Mouse (Mus musculus) CD8-positive naive resting alpha-beta T cell, adult 2 months (primary cell): ENCODE data around the gene Kcnd3.

Experiments
- DNase-seq, 2 experiments: peaks; one replicate each; pipeline ENCODE4 v3.0.0; 2022; ENCODE audit warnings: low read depth in 2 of 2, low spot score in 2 of 2

The Kcnd3 gene

DNA sequence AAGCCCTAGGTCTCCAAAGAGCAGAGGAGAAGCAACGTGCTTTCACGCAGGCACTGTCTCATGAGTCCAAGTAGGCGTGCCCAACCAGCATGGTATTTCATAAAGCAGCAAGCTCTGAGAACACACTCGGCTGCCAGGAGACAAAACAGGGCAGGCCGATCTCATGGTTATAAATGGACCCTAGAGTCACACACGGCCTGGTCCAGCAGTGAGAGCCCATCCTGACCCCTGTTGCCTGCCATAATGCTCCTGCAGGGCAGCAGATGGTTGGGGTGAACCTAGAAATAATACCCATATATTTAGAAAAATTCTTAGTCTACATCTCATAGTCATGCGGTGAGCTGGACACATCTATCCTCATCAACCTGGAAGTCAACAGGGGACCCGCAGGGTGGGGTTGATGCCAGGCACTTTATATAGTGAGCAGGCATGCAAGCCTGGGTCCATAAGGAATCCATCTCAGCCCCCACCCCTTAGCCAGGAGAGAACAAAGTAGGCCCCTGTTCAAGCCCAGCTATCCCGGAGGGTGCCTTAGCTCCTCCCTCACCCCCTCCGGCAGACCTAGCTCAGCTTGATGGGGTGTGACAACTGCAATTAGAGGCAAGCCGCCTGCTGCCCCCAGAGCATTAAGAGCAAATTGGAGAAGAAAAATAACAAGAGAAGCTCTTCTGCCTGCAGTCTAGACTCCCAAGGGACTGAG, 265.9 kb downstream of the Kcnd3 start:
- DNase-seq = no peak

DNA sequence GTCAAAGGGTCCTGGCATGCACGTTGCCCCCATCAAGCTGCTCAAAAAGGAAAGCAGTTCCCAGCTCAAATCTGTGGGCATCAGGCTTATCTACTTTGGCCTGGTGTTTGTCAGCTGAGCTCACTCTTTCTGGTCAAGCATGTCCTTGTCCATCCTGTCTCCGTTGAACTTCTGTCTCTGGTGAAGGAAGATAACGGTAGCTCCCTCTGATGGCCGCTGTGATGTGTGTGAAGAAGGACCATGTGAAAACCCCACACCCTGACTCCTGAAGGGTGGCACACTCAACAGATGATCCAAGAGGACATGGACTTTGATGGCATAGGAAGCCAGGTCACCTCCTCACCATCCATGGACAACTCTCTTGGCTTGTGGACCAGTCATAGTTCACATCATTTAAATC, 266.6 kb downstream of the Kcnd3 start:
- DNase-seq = no peak

DNA sequence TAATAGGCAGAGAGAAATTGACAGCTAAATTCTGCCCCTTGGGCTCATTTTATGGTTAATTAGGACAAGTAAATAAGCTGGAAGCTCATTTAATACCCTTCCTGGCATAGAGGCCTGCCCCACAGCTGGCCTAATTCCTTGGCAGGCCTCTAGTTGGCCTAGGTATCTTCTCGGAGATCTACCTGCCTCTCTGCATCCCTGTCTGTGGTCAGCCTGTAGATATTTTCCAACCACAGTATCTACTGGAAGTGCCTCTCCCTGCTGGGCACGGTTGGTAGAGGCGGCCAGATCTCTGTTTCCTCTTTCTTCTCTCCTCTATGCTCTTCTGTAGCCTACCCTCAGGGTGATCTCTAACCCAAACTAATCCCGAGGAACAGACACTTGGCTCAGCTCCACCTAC, 267.8 kb downstream of the Kcnd3 start:
- DNase-seq = no peak

DNA sequence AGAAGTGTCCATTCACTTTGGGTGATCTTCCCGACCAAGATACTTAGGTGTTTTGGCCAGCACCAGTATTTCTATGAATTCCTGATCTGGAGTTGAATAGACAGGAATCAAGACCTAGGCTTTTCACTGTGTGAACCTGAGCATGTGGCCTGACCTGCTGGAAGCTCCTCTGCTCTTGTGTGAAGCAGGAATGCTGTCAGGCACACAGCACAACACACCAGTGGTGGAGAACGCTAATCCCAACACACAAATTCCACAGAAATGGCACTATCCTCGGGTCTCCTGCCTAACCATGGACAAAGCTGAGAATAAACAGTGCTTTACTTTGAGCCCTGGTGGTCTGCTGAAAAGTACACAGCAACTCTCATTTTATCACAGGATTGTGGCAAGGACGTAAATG, 268.4 kb downstream of the Kcnd3 start:
- no peak for DNase-seq

DNA sequence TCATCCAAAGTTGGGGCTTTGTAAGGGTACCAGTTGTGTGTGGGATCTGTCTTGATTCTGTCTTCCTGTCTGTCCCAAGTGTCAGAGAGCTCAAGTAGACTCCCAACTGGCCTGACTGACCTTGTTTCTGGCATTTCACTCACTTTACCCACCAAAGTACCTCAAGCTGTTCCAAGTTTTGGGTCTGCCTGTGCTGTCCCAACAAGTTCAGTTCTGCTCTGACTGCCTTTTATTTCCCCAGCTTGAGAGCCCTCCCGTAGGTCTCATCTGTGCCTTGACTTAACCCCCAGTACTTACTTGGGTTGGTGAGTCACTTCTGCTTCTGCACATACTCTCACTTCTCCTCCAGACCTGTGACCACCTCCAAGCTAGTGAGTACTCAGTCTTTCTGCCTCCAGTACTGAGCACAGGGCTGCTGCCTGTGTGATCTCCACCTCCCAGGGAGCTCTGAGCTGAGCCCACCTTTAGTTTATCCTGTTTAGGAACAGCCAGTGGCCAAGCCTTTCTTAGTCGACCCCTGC, 269.6 kb downstream of the Kcnd3 start:
- no peak for DNase-seq

DNA sequence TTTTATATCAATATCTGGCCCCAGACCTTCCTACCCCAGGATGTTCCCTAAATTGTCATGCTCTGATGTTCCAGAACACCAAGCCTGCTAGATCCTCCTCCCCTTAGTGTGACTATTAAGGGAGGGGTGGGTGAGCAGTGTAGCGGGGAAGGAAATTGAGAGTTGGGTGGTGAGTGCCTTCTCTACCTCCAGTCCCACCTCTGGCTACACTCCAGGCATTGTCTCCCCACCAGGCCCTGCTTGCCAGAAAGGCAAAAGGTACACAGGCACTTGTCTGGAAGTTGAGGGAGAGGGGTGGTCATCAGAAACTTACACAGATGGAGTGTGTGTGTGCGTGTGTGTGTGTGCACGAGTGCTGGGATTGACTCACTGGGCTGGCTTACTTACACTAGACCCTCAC, 270.4 kb downstream of the Kcnd3 start:
- no peak for DNase-seq
